Comparison of ENCODE assay signal across 15 mouse cellular contexts in the genomic region with DNA sequence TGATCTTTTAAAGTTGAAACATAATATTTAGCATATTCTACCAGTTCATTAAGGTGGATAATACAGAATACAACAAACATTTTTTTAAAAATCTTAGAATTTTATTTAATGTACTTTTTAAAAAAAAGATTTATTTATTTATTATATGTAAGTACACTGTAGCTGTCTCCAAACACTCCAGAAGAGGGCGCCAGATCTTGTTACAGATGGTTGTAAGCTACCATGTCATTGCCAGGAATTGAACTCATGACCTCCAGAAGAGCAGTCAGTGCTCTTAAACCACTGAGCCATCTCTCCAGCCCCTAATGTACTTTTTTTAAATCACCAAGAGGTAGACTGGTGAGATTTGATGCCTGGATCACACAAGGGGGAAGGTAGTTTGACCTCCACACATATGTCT. TPM values are rescaled to one million over a fixed set of nuclear protein-coding genes. Genes with fewer than 3 reads are reported as not detected.
DNase-seq lines count a peak whose midpoint lies in the region; ATAC-seq and TF ChIP-seq lines count a peak whose summit lies in the region.
"Had no signal": no experiment of that assay in that cellular context is flagged by ENCODE, and none has a peak within 500 bp of the region (broad histone marks: within the 10 kb centered on the region; RNA-seq: fewer than 3 reads in every experiment).

No protein-coding gene starts in this region.

- no peak overlapping the region for H3K27ac ChIP-seq in kidney, adult 2 months (ENCODE audit: insufficient read depth, low read depth, low read length)
- H3K27ac ChIP-seq: embryonic facial prominence, embryonic 13.5 days; forebrain, embryonic 15.5 days; heart, embryonic 13.5 days; hindbrain, embryonic 15.5 days; midbrain, embryonic 12.5 days; neural tube, embryonic 13.5 days had no signal

- ATAC-seq in CD4-positive, CD25-positive, alpha-beta regulatory T cell, adult 4 months, result no peak
- ATAC-seq: forebrain, embryonic 15.5 days had no signal

- no peak overlapping the region for H3K4me3 ChIP-seq in kidney, adult 2 months (ENCODE audit: insufficient read depth, low read depth, low read length)
- H3K4me3 ChIP-seq: embryonic facial prominence, embryonic 13.5 days; forebrain, embryonic 15.5 days; heart, embryonic 13.5 days; hindbrain, embryonic 15.5 days; midbrain, embryonic 12.5 days; neural tube, embryonic 13.5 days had no signal

- WGBS in kidney, adult 2 months, result 70% methylated on average over 1 of the region's 1 CpGs

- no peak for TF ChIP-seq CTCF in kidney, adult 2 months (conservative IDR thresholded peaks at IDR 0.05; ENCODE audit: insufficient read depth, insufficient read length, low read depth, low read length)

- no peaks in the 10 kb centered on the region for H3K36me3 ChIP-seq in kidney, adult 2 months (ENCODE audit: control insufficient read depth, insufficient read depth, low read length)
- H3K36me3 ChIP-seq: embryonic facial prominence, embryonic 13.5 days; forebrain, embryonic 15.5 days; heart, embryonic 13.5 days; hindbrain, embryonic 15.5 days; midbrain, embryonic 12.5 days; neural tube, embryonic 13.5 days had no signal

- no peaks in the 10 kb centered on the region for H3K27me3 ChIP-seq in kidney, adult 2 months (replicated peaks; ENCODE audit: control insufficient read depth, insufficient read depth, low read length)
- H3K27me3 ChIP-seq: embryonic facial prominence, embryonic 13.5 days; forebrain, embryonic 15.5 days; heart, embryonic 13.5 days; hindbrain, embryonic 15.5 days; midbrain, embryonic 12.5 days; neural tube, embryonic 13.5 days had no signal

- peak; percentile 9 for DNase-seq in CD4-positive, CD25-positive, alpha-beta regulatory T cell, adult 2 months (ENCODE audit: low read depth, low spot score)
- DNase-seq in kidney, adult 2 months, result peak; percentile 7
- DNase-seq in kidney, adult 11 months, result no peak
- peak; percentile 10 for DNase-seq in right cerebral cortex, postnatal 14 days
- DNase-seq in right cerebral cortex, postnatal 10 days (ENCODE audit: low spot score in 2 of 2), result no peak
- DNase-seq in thymus, postnatal 4 days, result peak; percentile 48
- no peak for DNase-seq in Muller cell, postnatal 12 days (ENCODE audit: inconsistent ontology term)
- DNase-seq: gastrocnemius, postnatal 14 days had no signal

- H3K4me1 ChIP-seq in kidney, adult 2 months (ENCODE audit: control insufficient read depth, insufficient read depth, low read length), result no peaks in the 10 kb centered on the region
- H3K4me1 ChIP-seq: embryonic facial prominence, embryonic 13.5 days; heart, embryonic 13.5 days; hindbrain, embryonic 15.5 days; neural tube, embryonic 13.5 days had no signal

- TF ChIP-seq POLR2A in kidney, adult 2 months (IDR thresholded peaks at IDR 0.05; ENCODE audit: low read depth, low read length), result no peak

RNA-seq across cellular contexts. Expression of gene Rwdd3, which starts 40.7 kb away (rescaled TPM):
- polyA plus RNA-seq in CD4-positive, CD25-positive, alpha-beta regulatory T cell, adult 4 months (2017; shearing (Covaris generic)), result 1 to 10 TPM; 6.0 to 8.8 TPM
- 2.8 and 4.3 TPM in 2 replicates for polyA plus RNA-seq in kidney, adult 2 months (2012; rRNA removed)

Comparison
In these comparisons a context has a peak if more than half of its experiments do, and no peak if none do; other contexts are left out.
1. DNase-seq: peak in CD4-positive, CD25-positive, alpha-beta regulatory T cell, adult 2 months (single experiment), kidney, adult 2 months (single experiment), right cerebral cortex, postnatal 14 days (single experiment) and thymus, postnatal 4 days (single experiment); none in kidney, adult 11 months (single experiment), right cerebral cortex, postnatal 10 days (0 of 2) and Muller cell, postnatal 12 days (single experiment).